Mouse (Mus musculus): ENCODE results near the gene Prps2.
"Not testable (repeated sequence)": the region's sequence is repeated elsewhere in the genome, so short reads cannot be mapped to it uniquely, and the experiment has no call there.

- not testable (repeated sequence) for TF ChIP-seq CTCF, POLR2A (IDR thresholded peaks at IDR 0.05; ENCODE audit: insufficient read depth, low read depth, low read length)
Measured at GRCm38 (mm10) chrX:167361231-167361630, 21.3 kb downstream of the Prps2 start.
